Mouse (Mus musculus) hindbrain, embryonic 15.5 days (tissue): ENCODE measurements around the gene Oxtr. TPM values are rescaled to one million over a fixed set of nuclear protein-coding genes. Genes with fewer than 3 reads are reported as not detected.
A peak's percentile ranks its signal among the peaks of the same experiment; 100 is the strongest.

Experiments
- ATAC-seq: fragments of 200-750 bp; cut with Nextera tagmentation; 2 replicates; pipeline ENCODE4 v1.8.0; 2017; ENCODE audit warnings: low read depth, moderate number of reproducible peaks, moderate TSS enrichment; ENCODE audit not compliant: low FRiP score
- H3K27ac ChIP-seq: fragments of 300-500 bp; sonication (generic); replicated peaks from 2 replicates; pipeline ENCODE4 v1.5.1; 2015; ENCODE audit warnings: mild to moderate bottlenecking, inconsistent platforms
- H3K27me3 ChIP-seq: fragments of 300-500 bp; sonication (generic); 2 replicates; pipeline ENCODE4 v1.6.1; 2015; ENCODE audit warnings: control low read depth, inconsistent platforms
- H3K36me3 ChIP-seq: fragments of 300-500 bp; sonication (generic); 2 replicates; pipeline ENCODE4 v1.6.1; 2015; ENCODE audit warnings: control low read depth, inconsistent platforms
- H3K4me1 ChIP-seq: fragments of 300-500 bp; sonication (generic); replicated peaks from 2 replicates; pipeline ENCODE4 v1.6.1; 2015; ENCODE audit warnings: control low read depth, inconsistent platforms
- H3K4me2 ChIP-seq: fragments of 300-500 bp; sonication (generic); 2 replicates; pipeline ENCODE4 v1.6.1; 2015; ENCODE audit warnings: moderate library complexity, mild to moderate bottlenecking, inconsistent platforms
- H3K4me3 ChIP-seq: fragments of 300-500 bp; sonication (generic); 2 replicates; pipeline ENCODE4 v1.5.1; 2015; ENCODE audit warnings: mild to moderate bottlenecking, inconsistent platforms
- H3K9ac ChIP-seq: fragments of 300-500 bp; sonication (generic); 2 replicates; pipeline ENCODE4 v1.6.1; 2015; ENCODE audit warnings: inconsistent platforms
- H3K9me3 ChIP-seq: fragments of 300-500 bp; sonication (generic); 2 replicates; pipeline ENCODE4 v1.6.1; 2016; ENCODE audit warnings: control low read depth, inconsistent platforms
- WGBS: fragments of 180-500 bp; shearing (Covaris S2); methylation state at CpG from one replicate; pipeline ENCODE4 v1.1.7; 2015; 5-methylcytosine and 5-hydroxymethylcytosine counted together
- polyA plus RNA-seq: library from polyadenylated mRNA; unstranded; fragments of >200 nt; fragmentation: Nextera tagmentation; extraction: Ambion mirVana; gene quantifications from 2 replicates; pipeline ENCODE4 v1.2.1, GENCODE M21; 2015

Gene Oxtr
- 1.6 and 1.7 TPM in 2 replicates for polyA plus RNA-seq

DNA sequence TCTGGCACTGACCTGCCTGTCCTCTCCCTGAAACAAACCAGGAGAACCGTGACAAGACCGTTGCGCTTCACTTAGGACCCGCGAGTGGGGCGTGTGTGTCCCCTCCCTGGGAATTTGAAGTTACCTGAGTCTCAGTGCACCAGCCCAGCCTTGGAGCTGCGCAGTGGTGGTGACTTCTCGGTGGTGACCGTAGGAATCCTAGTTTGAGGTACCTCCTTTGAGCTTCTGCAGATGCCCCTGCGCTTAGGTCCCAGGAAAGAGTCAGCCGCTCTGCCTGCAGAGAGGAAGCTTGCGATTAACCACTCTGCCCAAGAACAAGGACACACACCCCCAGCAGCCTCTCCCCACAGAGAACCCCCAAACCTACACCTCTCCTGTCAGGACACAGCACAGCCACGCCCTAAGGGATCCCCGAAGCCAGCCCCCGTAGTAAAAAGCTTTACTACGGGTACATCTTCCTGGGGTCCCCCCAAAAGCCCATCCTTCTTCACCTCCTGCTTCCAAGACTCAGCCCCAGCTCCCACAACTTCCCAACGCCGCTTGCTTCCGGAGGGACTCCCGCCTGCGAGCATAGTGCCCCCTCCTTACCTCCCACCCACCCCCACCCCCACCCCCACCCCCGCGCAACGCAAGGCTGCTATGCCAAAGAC, at the start of gene Oxtr:
Gene Oxtr, minus strand, starts transcription at position 34 of the 650 bp plus-strand sequence.
- H3K27ac ChIP-seq, result no peak within 1 kb of the TSS
- H3K9me3 ChIP-seq, result no peaks in the 10 kb centered on the region
- H3K36me3 ChIP-seq, result no peaks in the 10 kb centered on the region
- peaks cover 23% of the 10 kb centered on the region for H3K4me1 ChIP-seq
- WGBS, result 6% methylated on average over 24 of the region's 24 CpGs
- peak; percentile 10; the same call in 1 of the 2 replicates for ATAC-seq
- peak within 1 kb of the TSS; percentile 65 for H3K4me2 ChIP-seq
- peak within 1 kb of the TSS; percentile 39 for H3K4me3 ChIP-seq
- peak within 1 kb of the TSS; percentile 30 for H3K9ac ChIP-seq
- peaks cover 36% of the 10 kb centered on the region for H3K27me3 ChIP-seq

DNA sequence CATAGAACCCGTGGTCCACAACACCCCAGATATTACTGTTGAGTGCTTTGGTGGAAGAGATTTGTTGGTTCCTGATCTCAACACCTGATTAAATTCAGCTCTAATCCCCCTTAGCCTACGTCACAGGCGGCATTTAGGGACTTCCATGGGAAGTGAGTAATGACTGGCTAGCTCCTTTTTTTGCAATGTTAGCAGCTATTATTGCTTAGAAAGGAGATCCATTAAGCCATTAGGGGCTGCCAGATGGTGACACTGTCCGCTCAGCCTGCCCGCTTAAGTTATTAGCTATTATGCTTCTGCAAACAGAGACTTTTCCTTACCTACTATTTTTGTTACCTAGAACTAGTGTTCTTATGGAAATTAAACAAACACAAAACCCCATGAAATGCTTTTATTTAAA, 35.7 kb upstream of the Oxtr start:
- ATAC-seq, result no peak
- Histone ChIP-seq H3K4me3 (no peak overlapping the region), H3K9ac (no peak overlapping the region), H3K9me3 (no peaks in the 10 kb centered on the region), H3K36me3 (no peaks in the 10 kb centered on the region), H3K4me2 (no peak overlapping the region), H3K27ac (no peak overlapping the region), H3K4me1 (no peaks in the 10 kb centered on the region), H3K27me3 (no peaks in the 10 kb centered on the region; the same call in 1 of the 2 replicates)
- 57% methylated on average over 5 of the region's 5 CpGs for WGBS

DNA sequence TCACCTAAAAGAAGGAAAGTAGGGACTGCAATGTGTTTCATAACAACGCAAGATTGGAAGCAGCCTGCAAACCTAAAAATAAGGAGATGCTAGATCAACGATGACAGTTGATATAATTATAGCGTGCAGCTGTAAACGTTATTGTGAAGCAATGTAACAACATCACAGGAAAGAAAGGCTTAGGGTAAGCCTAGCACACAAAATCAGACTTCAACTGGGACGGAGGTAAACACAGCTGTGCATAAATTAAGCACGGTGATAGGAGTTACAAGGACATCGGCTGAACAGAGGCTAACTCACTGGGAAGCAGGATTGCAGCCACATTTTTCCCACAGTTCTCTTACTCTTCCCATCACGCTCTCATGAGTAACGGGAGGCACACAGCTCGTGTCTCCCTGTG, 34.7 kb upstream of the Oxtr start:
- WGBS, result 65% methylated on average over 10 of the region's 10 CpGs
- Histone ChIP-seq H3K27ac (no peak overlapping the region), H3K4me1 (no peaks in the 10 kb centered on the region), H3K4me2 (no peak overlapping the region), H3K9me3 (no peaks in the 10 kb centered on the region), H3K9ac (no peak overlapping the region), H3K4me3 (no peak overlapping the region), H3K27me3 (peaks cover 6% of the 10 kb centered on the region), H3K36me3 (no peaks in the 10 kb centered on the region)
- no peak for ATAC-seq

DNA sequence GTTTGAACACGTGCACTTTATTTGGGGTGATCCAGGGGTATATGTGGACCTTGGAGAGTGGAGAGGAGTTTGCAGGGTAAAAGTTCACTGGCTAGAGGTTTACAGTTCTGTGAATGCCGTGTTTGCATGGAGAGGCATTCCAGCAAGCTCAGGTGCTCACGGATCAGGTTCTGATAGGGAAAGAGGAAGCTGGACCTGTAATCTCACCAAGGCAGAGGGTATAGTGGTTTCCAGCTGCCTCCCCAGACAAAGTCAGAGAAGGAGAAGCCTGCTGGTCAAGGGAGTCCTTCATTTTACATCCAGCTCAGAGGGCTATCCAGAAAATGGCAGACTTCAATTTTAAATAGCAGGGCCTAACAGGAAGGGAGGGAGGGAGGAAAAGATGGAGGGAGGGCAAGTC, 28.2 kb upstream of the Oxtr start:
- Histone ChIP-seq H3K27me3 (peaks cover 20% of the 10 kb centered on the region), H3K4me1 (peaks cover 7% of the 10 kb centered on the region; the same call in 1 of the 2 replicates), H3K27ac (no peak overlapping the region), H3K9me3 (no peaks in the 10 kb centered on the region), H3K4me2 (no peak overlapping the region), H3K9ac (no peak overlapping the region), H3K4me3 (no peak overlapping the region), H3K36me3 (no peaks in the 10 kb centered on the region)
- ATAC-seq, result no peak
- 83% methylated on average over 3 of the region's 3 CpGs for WGBS

DNA sequence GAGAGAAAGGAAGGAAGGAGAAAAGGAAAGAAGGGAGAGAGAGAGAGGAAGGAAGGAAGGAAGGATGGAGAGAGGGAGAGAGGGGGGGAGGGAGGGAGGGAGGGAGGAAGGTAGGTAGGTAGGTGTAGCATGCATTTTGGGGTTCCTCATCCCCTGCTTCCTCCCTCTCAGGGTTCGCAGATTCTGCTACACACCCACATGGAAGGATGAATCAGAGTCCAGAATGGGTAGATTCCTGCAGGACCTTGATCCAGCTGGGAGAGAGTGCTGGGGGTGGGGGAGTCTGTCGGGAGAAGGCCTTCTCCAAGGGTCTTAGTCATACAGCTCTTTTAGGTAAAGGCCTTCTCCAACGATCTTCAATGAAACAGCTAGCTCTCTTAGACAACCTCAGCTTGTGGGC, 27.8 kb upstream of the Oxtr start:
- Histone ChIP-seq H3K4me3 (no peak overlapping the region), H3K27me3 (peaks cover 20% of the 10 kb centered on the region), H3K9me3 (no peaks in the 10 kb centered on the region), H3K4me1 (peaks cover 7% of the 10 kb centered on the region; the same call in 1 of the 2 replicates), H3K36me3 (no peaks in the 10 kb centered on the region), H3K9ac (no peak overlapping the region), H3K27ac (no peak overlapping the region), H3K4me2 (no peak overlapping the region)
- ATAC-seq, result no peak
- WGBS, result 74% methylated on average over 3 of the region's 3 CpGs

DNA sequence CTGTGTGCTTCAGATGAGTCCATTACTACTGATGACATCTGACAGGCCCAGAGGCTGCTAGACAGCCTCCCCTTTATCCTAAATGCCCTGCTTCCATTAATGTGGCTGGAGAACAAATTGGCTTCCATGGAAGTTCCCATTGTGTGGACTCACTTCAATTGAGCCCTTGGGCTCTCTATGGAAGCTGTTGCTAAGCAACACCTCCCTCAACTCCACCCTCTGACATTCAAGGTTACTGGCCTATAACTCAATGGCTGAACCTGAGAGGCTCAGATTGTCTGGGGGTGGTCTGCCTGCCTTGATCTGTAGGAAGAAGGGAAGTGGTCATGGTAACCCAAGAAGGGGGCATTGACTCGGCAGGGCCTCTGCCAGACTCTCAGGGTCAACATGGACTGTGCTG, 26.8 kb upstream of the Oxtr start:
- Histone ChIP-seq H3K4me1 (peaks cover 7% of the 10 kb centered on the region; the same call in 1 of the 2 replicates), H3K9me3 (no peaks in the 10 kb centered on the region), H3K9ac (no peak overlapping the region), H3K4me3 (no peak overlapping the region), H3K27ac (no peak overlapping the region), H3K36me3 (no peaks in the 10 kb centered on the region), H3K4me2 (no peak overlapping the region), H3K27me3 (peaks cover 22% of the 10 kb centered on the region)
- WGBS, result 10% methylated on average over 1 of the region's 1 CpGs
- ATAC-seq, result no peak

DNA sequence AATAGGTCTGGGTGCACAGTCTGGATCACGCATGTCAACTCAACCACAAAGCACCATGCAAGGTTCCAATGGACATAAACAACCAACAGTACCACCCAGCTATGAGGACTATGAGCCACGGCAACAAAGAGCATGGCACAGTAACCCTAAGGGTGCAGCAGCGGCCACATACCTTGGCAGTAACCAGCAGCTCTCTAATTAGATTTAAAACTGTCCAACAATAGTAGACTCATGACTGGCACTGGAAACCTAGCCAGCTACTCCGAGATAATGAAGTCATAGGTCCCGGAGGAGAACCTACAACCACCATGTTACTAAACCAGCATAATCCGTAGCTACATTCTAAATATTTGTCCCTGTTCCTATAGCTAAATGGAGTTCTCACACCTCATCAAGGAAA, 24.8 kb upstream of the Oxtr start:
- H3K4me2 ChIP-seq, result no peak overlapping the region
- H3K27ac ChIP-seq, result no peak overlapping the region
- peaks cover 18% of the 10 kb centered on the region for H3K27me3 ChIP-seq
- no peaks in the 10 kb centered on the region for H3K9me3 ChIP-seq
- H3K36me3 ChIP-seq, result no peaks in the 10 kb centered on the region
- WGBS, result 90% methylated on average over 6 of the region's 6 CpGs
- peaks cover 18% of the 10 kb centered on the region for H3K4me1 ChIP-seq
- no peak overlapping the region for H3K4me3 ChIP-seq
- H3K9ac ChIP-seq, result no peak overlapping the region
- no peak for ATAC-seq

DNA sequence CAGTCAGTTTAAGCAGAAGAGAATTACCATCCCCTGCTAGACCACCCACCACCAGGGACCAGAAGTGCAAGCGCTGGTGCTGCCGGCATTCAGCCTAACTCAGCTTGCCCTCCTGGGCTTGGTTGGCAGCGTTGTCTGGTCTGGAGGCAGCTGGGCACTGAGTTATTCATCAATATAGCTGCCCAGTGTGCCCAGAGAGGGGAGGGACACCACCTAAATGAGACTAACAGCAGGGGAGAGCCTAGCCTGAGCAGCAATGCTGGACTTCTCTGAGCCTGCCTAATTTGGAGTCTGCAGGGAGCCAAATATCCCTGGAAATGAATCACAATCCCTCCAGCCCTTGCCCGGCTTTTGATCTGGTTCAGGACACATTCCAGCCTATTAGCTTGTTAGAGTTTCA, 20.6 kb upstream of the Oxtr start:
- Histone ChIP-seq H3K4me1 (peaks cover 12% of the 10 kb centered on the region), H3K27me3 (0 out of 2 replicates have a peak, but pooled peaks cover 13% of the 10 kb centered on the region), H3K36me3 (no peaks in the 10 kb centered on the region), H3K4me3 (no peak overlapping the region), H3K9ac (no peak overlapping the region), H3K9me3 (no peaks in the 10 kb centered on the region), H3K4me2 (no peak overlapping the region), H3K27ac (no peak overlapping the region)
- ATAC-seq, result peak; percentile 68
- 13% methylated on average over 4 of the region's 4 CpGs for WGBS

DNA sequence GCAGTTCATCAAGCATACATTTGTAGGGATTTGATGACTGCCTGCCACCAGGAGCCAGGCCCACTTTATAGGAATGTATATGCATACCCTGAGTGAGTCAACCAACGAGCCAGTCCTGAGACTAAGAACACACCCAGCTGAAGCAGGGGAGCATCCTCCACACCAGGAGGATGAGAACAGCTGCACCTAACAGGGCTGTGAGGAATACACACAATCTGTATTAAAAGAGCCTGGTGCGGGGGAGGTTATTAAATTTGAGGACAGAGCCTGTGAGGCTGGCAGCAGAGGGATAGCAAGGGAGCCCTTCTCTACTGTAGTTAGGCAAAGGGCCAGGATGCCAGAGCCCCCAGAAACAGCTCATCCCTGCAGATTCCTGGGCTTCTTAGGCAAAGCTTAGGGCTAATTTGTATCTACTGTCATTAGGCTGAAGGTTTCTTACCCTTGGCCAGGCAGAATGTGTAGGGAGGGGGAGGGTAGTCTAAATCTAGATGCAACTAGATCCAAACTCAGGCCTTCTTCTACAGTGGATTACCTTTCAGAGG, 19.9 kb upstream of the Oxtr start:
- H3K36me3 ChIP-seq, result no peaks in the 10 kb centered on the region
- no peak overlapping the region for H3K4me2 ChIP-seq
- no peaks in the 10 kb centered on the region for H3K9me3 ChIP-seq
- peaks cover 12% of the 10 kb centered on the region for H3K4me1 ChIP-seq
- H3K27ac ChIP-seq, result no peak overlapping the region
- H3K27me3 ChIP-seq, result 0 out of 2 replicates have a peak, but pooled peaks cover 13% of the 10 kb centered on the region
- 58% methylated on average over 2 of the region's 2 CpGs for WGBS
- ATAC-seq, result peak; percentile 48; the same call in 1 of the 2 replicates
- no peak overlapping the region for H3K4me3 ChIP-seq
- no peak overlapping the region for H3K9ac ChIP-seq

DNA sequence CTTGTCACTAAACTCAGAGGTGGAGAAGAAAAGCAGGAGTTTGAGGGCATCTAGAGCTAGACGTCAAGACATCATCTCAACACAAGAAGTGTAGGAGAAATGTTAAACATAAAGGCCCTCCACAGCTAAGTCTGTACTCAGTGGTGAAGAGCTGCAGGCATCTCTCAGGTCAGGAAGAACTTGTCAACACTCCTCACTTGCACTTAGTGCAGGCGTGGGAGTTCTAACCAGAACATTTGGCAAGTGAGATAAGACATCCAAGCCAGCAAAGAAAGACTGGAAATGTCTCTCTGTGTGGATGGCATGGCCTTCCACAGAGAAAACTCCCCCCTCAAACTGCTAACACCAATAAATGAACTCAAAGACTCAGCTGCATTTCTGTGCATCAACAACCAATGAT, 17.9 kb upstream of the Oxtr start:
- WGBS, result 90% methylated on average over 2 of the region's 2 CpGs
- H3K4me2 ChIP-seq, result no peak overlapping the region

DNA sequence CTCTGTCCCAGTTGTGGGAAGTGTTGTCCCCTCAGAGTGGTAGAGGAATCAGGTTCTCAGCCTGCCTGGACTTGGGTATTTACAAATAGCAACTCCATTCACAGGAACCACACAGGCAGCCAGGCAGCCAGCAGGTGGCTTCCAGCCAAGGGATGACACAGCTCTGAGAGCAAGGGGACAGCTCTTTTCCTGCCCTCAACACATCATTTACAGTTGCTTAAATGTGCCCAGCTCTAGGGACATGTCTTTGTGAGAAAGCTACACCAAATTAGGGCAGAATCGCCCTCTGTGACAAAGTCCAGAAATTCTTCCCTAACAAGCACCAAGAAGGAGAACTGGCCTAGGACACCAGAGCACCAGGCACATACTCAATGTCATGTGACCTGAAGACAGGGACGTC, 11.4 kb upstream of the Oxtr start:
- no peaks in the 10 kb centered on the region for H3K9me3 ChIP-seq
- no peaks in the 10 kb centered on the region for H3K36me3 ChIP-seq
- ATAC-seq, result no peak
- H3K4me2 ChIP-seq, result no peak overlapping the region
- WGBS, result 62% methylated on average over 2 of the region's 2 CpGs
- no peak overlapping the region for H3K27ac ChIP-seq
- H3K4me1 ChIP-seq, result no peaks in the 10 kb centered on the region
- no peak overlapping the region for H3K9ac ChIP-seq
- no peaks in the 10 kb centered on the region for H3K27me3 ChIP-seq
- no peak overlapping the region for H3K4me3 ChIP-seq

More for the DNA sequence above, 17.9 kb upstream of the Oxtr start:
- no peaks in the 10 kb centered on the region for H3K9me3 ChIP-seq
- no peak for ATAC-seq
- H3K4me3 ChIP-seq, result no peak overlapping the region
- peaks cover 12% of the 10 kb centered on the region for H3K4me1 ChIP-seq
- 0 out of 2 replicates have a peak, but pooled peaks cover 13% of the 10 kb centered on the region for H3K27me3 ChIP-seq
- no peak overlapping the region for H3K27ac ChIP-seq
- no peaks in the 10 kb centered on the region for H3K36me3 ChIP-seq
- no peak overlapping the region for H3K9ac ChIP-seq

DNA sequence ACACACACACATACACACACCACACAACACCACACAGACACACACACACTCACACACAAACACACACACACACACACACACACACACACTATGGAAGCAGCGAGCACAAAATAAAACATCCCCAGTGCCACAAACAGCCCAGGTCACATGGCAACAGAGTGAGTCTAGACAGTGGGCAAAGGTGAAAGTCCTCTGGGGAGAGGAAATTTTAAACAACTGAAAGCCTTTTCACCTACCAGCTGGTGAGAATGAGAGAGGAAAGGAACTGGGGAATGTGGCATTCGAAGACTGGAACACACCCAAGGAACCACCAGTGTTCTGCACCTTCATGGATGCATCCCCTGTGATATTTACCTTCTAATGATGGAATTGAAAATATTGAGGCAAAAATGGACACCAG, 9.7 kb upstream of the Oxtr start:
- no peaks in the 10 kb centered on the region for H3K9me3 ChIP-seq
- H3K4me2 ChIP-seq, result no peak overlapping the region
- no peaks in the 10 kb centered on the region for H3K36me3 ChIP-seq
- 84% methylated on average over 2 of the region's 2 CpGs for whole genome bisulfite sequencing
- H3K4me1 ChIP-seq, result no peaks in the 10 kb centered on the region
- no peak for ATAC-seq
- H3K4me3 ChIP-seq, result no peak overlapping the region
- no peak overlapping the region for H3K27ac ChIP-seq
- no peaks in the 10 kb centered on the region for H3K27me3 ChIP-seq
- H3K9ac ChIP-seq, result no peak overlapping the region
